Mouse (Mus musculus) bone marrow macrophage, adult 2 months (primary cell): ENCODE measurements at regions not wholly inside any gene's neighbourhood (a gene's known extent, or its start where the extent isn't known, plus 50 kb on each side); places are given as distances from the start of the nearest gene placed in this dataset.

Experiments
- CTCF ChIP-seq: IDR thresholded peaks from 2 replicates; pipeline ENCODE4 v1.5.1; 2012; ENCODE audit warnings: low read depth, mild to moderate bottlenecking, low read length, moderate library complexity
- POLR2A ChIP-seq: IDR thresholded peaks from 2 replicates; pipeline ENCODE4 v1.6.1; 2012; ENCODE audit warnings: mild to moderate bottlenecking, low read depth, low read length, borderline replicate concordance

GRCm38 (mm10) chr13:47585158-47585557 is 462.7 kb downstream of the Rnf144b start:
- no peak for TF ChIP-seq CTCF
- TF ChIP-seq POLR2A = no peak
